ENCODE assay signal across 11 mouse cellular contexts in the genomic region with DNA sequence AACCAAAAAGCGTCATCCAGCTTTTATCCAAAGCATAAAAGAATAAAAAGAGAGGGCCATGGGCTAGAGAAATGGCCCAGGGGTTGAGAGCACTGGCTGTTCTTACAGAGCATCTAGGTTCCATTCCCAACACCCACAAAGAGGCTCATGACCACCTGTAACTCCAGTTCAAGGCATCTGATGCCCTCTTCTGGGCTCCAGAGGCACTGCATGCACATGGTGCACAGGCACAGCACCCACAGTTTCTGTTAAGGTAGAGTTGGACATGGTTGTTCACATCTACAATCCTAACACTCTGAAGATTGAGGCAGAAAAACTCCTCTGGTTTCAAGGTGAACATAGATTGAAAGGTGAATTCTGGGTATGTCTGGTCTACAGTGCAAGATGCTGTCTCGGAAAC. TPM values are rescaled to one million over a fixed set of nuclear protein-coding genes. Genes with fewer than 3 reads are reported as not detected.
DNase-seq lines count a peak whose midpoint lies in the region; ATAC-seq and TF ChIP-seq lines count a peak whose summit lies in the region.
"Had no signal": no experiment of that assay in that cellular context is flagged by ENCODE, and none has a peak within 500 bp of the region (broad histone marks: within the 10 kb centered on the region; RNA-seq: fewer than 3 reads in every experiment).

No protein-coding gene starts in this region.

- H3K36me3 ChIP-seq in liver, postnatal 0 days (replicated peaks; ENCODE audit: insufficient read depth, low read length), result peaks cover 17% of the 10 kb centered on the region
- peaks cover 19% of the 10 kb centered on the region for H3K36me3 ChIP-seq in liver, embryonic 11.5 days (ENCODE audit: control insufficient read depth, insufficient read depth, low read length)
- H3K36me3 ChIP-seq in G1E (replicated peaks), result peaks cover 91% of the 10 kb centered on the region

- no peaks in the 10 kb centered on the region for H3K27me3 ChIP-seq in liver, postnatal 0 days (ENCODE audit: insufficient read depth, low read length)
- H3K27me3 ChIP-seq in liver, embryonic 11.5 days (replicated peaks; ENCODE audit: control insufficient read depth, insufficient read depth, low read length), result no peaks in the 10 kb centered on the region
- H3K27me3 ChIP-seq in G1E (ENCODE audit: insufficient read depth, low read length), result no peaks in the 10 kb centered on the region
- H3K27me3 ChIP-seq: lung, embryonic 15.5 days had no signal

- no peak overlapping the region for H3K4me2 ChIP-seq in liver, postnatal 0 days (ENCODE audit: low read depth, low read length)
- H3K4me2 ChIP-seq in liver, embryonic 11.5 days, result no peak overlapping the region
- H3K4me2 ChIP-seq: lung, embryonic 15.5 days had no signal

- DNase-seq in adrenal gland, postnatal 14 days, result peak; percentile 41
- DNase-seq in adrenal gland, adult 2 months, result no peak
- no peak for DNase-seq in liver, postnatal 0 days
- no peak for DNase-seq in liver, embryonic 11.5 days (ENCODE audit: low spot score)
- no peak for DNase-seq in G1E (ENCODE audit: low spot score)
- DNase-seq in naive thymus-derived CD4-positive, alpha-beta T cell, adult 2 months (ENCODE audit: low read depth), result peak; percentile 25
- DNase-seq in left cerebral cortex, adult 8-10 months (ENCODE audit: low spot score in 2 of 2), result no peak
- no peak for DNase-seq in layer of hippocampus, adult 8-10 months (ENCODE audit: low spot score in 2 of 2)
- DNase-seq: heart, postnatal 14 days; right cerebral cortex, postnatal 4 days had no signal

- peak; percentile 63 for TF ChIP-seq CTCF in liver, postnatal 0 days (IDR thresholded peaks at IDR 0.05; ENCODE audit: low read depth)
- peak; percentile 55; the same call in 1 of the 2 replicates for TF ChIP-seq CTCF in G1E (IDR thresholded peaks at IDR 0.05; ENCODE audit: low read depth, low read length)

- H3K4me1 ChIP-seq in liver, postnatal 0 days (ENCODE audit: insufficient read depth), result no peaks in the 10 kb centered on the region
- no peaks in the 10 kb centered on the region for H3K4me1 ChIP-seq in liver, embryonic 11.5 days (replicated peaks; ENCODE audit: control insufficient read depth, insufficient read depth, low read length)
- H3K4me1 ChIP-seq in G1E (ENCODE audit: insufficient read depth, low read depth, low read length), result no peaks in the 10 kb centered on the region
- H3K4me1 ChIP-seq: lung, embryonic 15.5 days had no signal

- H3K9me3 ChIP-seq in liver, postnatal 0 days (ENCODE audit: low read length), result no peaks in the 10 kb centered on the region
- no peaks in the 10 kb centered on the region for H3K9me3 ChIP-seq in liver, embryonic 11.5 days (ENCODE audit: control insufficient read depth, low read length)
- H3K9me3 ChIP-seq in G1E (replicated peaks), result no peaks in the 10 kb centered on the region
- H3K9me3 ChIP-seq: lung, embryonic 15.5 days had no signal

- no peak overlapping the region for H3K4me3 ChIP-seq in liver, postnatal 0 days (ENCODE audit: low read depth, low read length)
- H3K4me3 ChIP-seq in liver, embryonic 11.5 days (ENCODE audit: low read depth, low read length), result no peak overlapping the region
- H3K4me3 ChIP-seq in G1E (ENCODE audit: low read depth, low read length), result no peak overlapping the region
- H3K4me3 ChIP-seq: lung, embryonic 15.5 days had no signal

- no peak for ATAC-seq in liver, postnatal 0 days
- no peak for ATAC-seq in liver, embryonic 11.5 days (replicated peaks; ENCODE audit: low FRiP score)
- no peak for ATAC-seq in G1E (ENCODE audit: extremely low read depth, insufficient number of reproducible peaks, low FRiP score, poor library complexity, severe bottlenecking)

- 89% methylated on average over 2 of the region's 2 CpGs for WGBS in liver, postnatal 0 days (ENCODE audit: insufficient replicate concordance)
- 91% methylated on average over 2 of the region's 2 CpGs for WGBS in liver, embryonic 11.5 days

- no peak overlapping the region for H3K27ac ChIP-seq in liver, postnatal 0 days (ENCODE audit: low read depth)
- H3K27ac ChIP-seq in liver, embryonic 11.5 days (ENCODE audit: low read depth, low read length), result no peak overlapping the region
- H3K27ac ChIP-seq: lung, embryonic 15.5 days had no signal

- no peak overlapping the region for H3K9ac ChIP-seq in liver, postnatal 0 days (replicated peaks)
- no peak overlapping the region for H3K9ac ChIP-seq in liver, embryonic 11.5 days (ENCODE audit: low read depth, low read length)
- H3K9ac ChIP-seq: lung, embryonic 15.5 days had no signal

- no peak for TF ChIP-seq EP300 in liver, postnatal 0 days (IDR thresholded peaks at IDR 0.05; ENCODE audit: low read depth)

RNA-seq across cellular contexts. Expression of a gene that starts 44.6 kb away (rescaled TPM):
- 30.4 and 33.9 TPM in 2 replicates for total RNA-seq in adrenal gland, postnatal 14 days (2021)
- total RNA-seq in adrenal gland, adult 2 months (2021), result 10 to 100 TPM; 23.9 to 31.1 TPM
- polyA plus RNA-seq in adrenal gland, adult 2 months (2012; rRNA removed), result 86.9 and 96.0 TPM in 2 replicates
- 9.1 and 10.3 TPM in 2 replicates for polyA plus RNA-seq in liver, postnatal 0 days (2015; fragmentation: Nextera tagmentation; extraction: Ambion mirVana)
- polyA plus RNA-seq in liver, embryonic 11.5 days (2014; fragmentation: Nextera tagmentation; extraction: Ambion mirVana), result 23.5 and 27.1 TPM in 2 replicates
- total RNA-seq in G1E (2014; fragmentation: Nextera tagmentation) (27.5 and 32.4 TPM in 2 replicates), G1E (2017) (17.9 and 18.0 TPM in 2 replicates)
- 31.8 and 42.9 TPM in 2 replicates for polyA plus RNA-seq in G1E (2012)
- total RNA-seq in left cerebral cortex, adult 8-10 months (2022), result 10 to 100 TPM; 33.9 to 36.7 (median 35.6) TPM
- total RNA-seq in layer of hippocampus, adult 8-10 months (2022), result 10 to 100 TPM; 32.2 to 34.9 (median 34.5) TPM

Comparison
In these comparisons a context has a peak if more than half of its experiments do, and no peak if none do; other contexts are left out.
1. DNase-seq: peak in adrenal gland, postnatal 14 days (single experiment) and naive thymus-derived CD4-positive, alpha-beta T cell, adult 2 months (single experiment); none in adrenal gland, adult 2 months (single experiment), liver, postnatal 0 days (single experiment), liver, embryonic 11.5 days (single experiment), G1E (single experiment), left cerebral cortex, adult 8-10 months (0 of 2) and layer of hippocampus, adult 8-10 months (0 of 2).